Mouse (Mus musculus) erythroblast, embryonic 14.5 days (primary cell): ENCODE data around the gene Gdf2. TPM values are rescaled to one million over a fixed set of nuclear protein-coding genes. Genes with fewer than 3 reads are reported as not detected.

Source experiments
- H3K27me3 ChIP-seq: 2 replicates; pipeline ENCODE4 v1.6.1; 2012; ENCODE audit warnings: inconsistent platforms; ENCODE audit not compliant: control insufficient read depth
- H3K36me3 ChIP-seq: 2 replicates; pipeline ENCODE4 v1.6.1; 2012; ENCODE audit warnings: mild to moderate bottlenecking, inconsistent platforms; ENCODE audit not compliant: control insufficient read depth
- H3K4me1 ChIP-seq: 2 replicates; pipeline ENCODE4 v1.6.1; 2012; ENCODE audit warnings: inconsistent platforms; ENCODE audit not compliant: control insufficient read depth
- H3K4me3 ChIP-seq: replicated peaks from 2 replicates; pipeline ENCODE3; 2012; ENCODE audit warnings: moderate library complexity, mild to moderate bottlenecking, inconsistent platforms
- H3K9me3 ChIP-seq: 2 replicates; pipeline ENCODE4 v1.6.1; 2012; ENCODE audit warnings: low read length, inconsistent platforms, mixed read lengths; ENCODE audit not compliant: control insufficient read depth
- GATA1 ChIP-seq: IDR thresholded peaks from 2 replicates; pipeline ENCODE4 v1.6.1; 2012; ENCODE audit warnings: low read length, inconsistent platforms, mixed read lengths
- TAL1 ChIP-seq: IDR thresholded peaks from 3 replicates; pipeline ENCODE4 v1.6.1; 2012; ENCODE audit warnings: low read length, inconsistent platforms, mixed read lengths
- polyA plus RNA-seq: library from polyadenylated mRNA; stranded (reverse); fragments of >175 nt; gene quantifications from 2 replicates; pipeline ENCODE4 v1.2.3, GENCODE M21; 2012

Gdf2 gene
- polyA plus RNA-seq, 1 experiment: not detected

GRCm38 (mm10) chr14:33920727-33921559 lies 19.9 kb upstream of the Gdf2 start:
- Histone ChIP-seq H3K4me3 (no peak overlapping the region), H3K27me3 (peaks cover 36% of the 10 kb centered on the region)
- TF ChIP-seq GATA1: no peak
- no peak for TF ChIP-seq TAL1

GRCm38 (mm10) chr14:33922771-33923167 lies 18.1 kb upstream of the Gdf2 start:
- Histone ChIP-seq H3K4me3 (no peak overlapping the region), H3K9me3 (no peaks in the 10 kb centered on the region), H3K27me3 (peaks cover 39% of the 10 kb centered on the region)

More at GRCm38 (mm10) chr14:33920727-33921559, 19.9 kb upstream of the Gdf2 start:
- H3K36me3 ChIP-seq: no peaks in the 10 kb centered on the region
- no peaks in the 10 kb centered on the region for H3K9me3 ChIP-seq
- H3K4me1 ChIP-seq: no peaks in the 10 kb centered on the region

GRCm38 (mm10) chr14:33923168-33924070 lies 17.4 kb upstream of the Gdf2 start, which contains the start of gene Gdf10:
Gene Gdf10, plus strand, starts transcription at chr14:33923587.
- TF ChIP-seq GATA1: no peak
- TF ChIP-seq TAL1: no peak
- Histone ChIP-seq H3K9me3 (no peaks in the 10 kb centered on the region), H3K36me3 (no peaks in the 10 kb centered on the region), H3K4me3 (peak within 1 kb of the TSS; percentile 30), H3K27me3 (peaks cover 39% of the 10 kb centered on the region), H3K4me1 (no peaks in the 10 kb centered on the region)

More at GRCm38 (mm10) chr14:33922771-33923167, 18.1 kb upstream of the Gdf2 start:
- no peaks in the 10 kb centered on the region for H3K4me1 ChIP-seq
- H3K36me3 ChIP-seq: no peaks in the 10 kb centered on the region
- TF ChIP-seq TAL1 (no peak), GATA1 (no peak)

- H3K36me3 ChIP-seq: no peaks in the 10 kb centered on the region
- H3K9me3 ChIP-seq: no peaks in the 10 kb centered on the region
- no peak overlapping the region for H3K4me3 ChIP-seq
- H3K4me1 ChIP-seq: no peaks in the 10 kb centered on the region
- no peak for TF ChIP-seq TAL1
- no peak for TF ChIP-seq GATA1
- H3K27me3 ChIP-seq: peaks cover 13% of the 10 kb centered on the region
Observed at GRCm38 (mm10) chr14:33931853-33932252, 9.0 kb upstream of the Gdf2 start.

GRCm38 (mm10) chr14:33932935-33933703 lies 7.7 kb upstream of the Gdf2 start:
- Histone ChIP-seq H3K36me3 (no peaks in the 10 kb centered on the region), H3K9me3 (no peaks in the 10 kb centered on the region), H3K27me3 (peaks cover 13% of the 10 kb centered on the region), H3K4me3 (no peak overlapping the region), H3K4me1 (no peaks in the 10 kb centered on the region)
- TF ChIP-seq GATA1: no peak
- no peak for TF ChIP-seq TAL1

GRCm38 (mm10) chr14:33933778-33934317 lies 7.0 kb upstream of the Gdf2 start:
- peaks cover 13% of the 10 kb centered on the region for H3K27me3 ChIP-seq
- H3K4me1 ChIP-seq: no peaks in the 10 kb centered on the region
- H3K36me3 ChIP-seq: no peaks in the 10 kb centered on the region
- TF ChIP-seq TAL1 (no peak), GATA1 (no peak)
- no peaks in the 10 kb centered on the region for H3K9me3 ChIP-seq
- no peak overlapping the region for H3K4me3 ChIP-seq

- Histone ChIP-seq H3K9me3 (no peaks in the 10 kb centered on the region), H3K27me3 (no peaks in the 10 kb centered on the region), H3K4me1 (no peaks in the 10 kb centered on the region), H3K4me3 (no peak overlapping the region), H3K36me3 (no peaks in the 10 kb centered on the region)
- no peak for TF ChIP-seq GATA1
- no peak for TF ChIP-seq TAL1
Observed at GRCm38 (mm10) chr14:33939117-33939516, 1.7 kb upstream of the Gdf2 start.

GRCm38 (mm10) chr14:33942222-33942621 lies 1.4 kb downstream of the Gdf2 start:
- Histone ChIP-seq H3K9me3 (no peaks in the 10 kb centered on the region), H3K27me3 (no peaks in the 10 kb centered on the region), H3K4me3 (no peak overlapping the region), H3K4me1 (no peaks in the 10 kb centered on the region), H3K36me3 (no peaks in the 10 kb centered on the region)
- no peak for TF ChIP-seq TAL1
- no peak for TF ChIP-seq GATA1
